Mouse (Mus musculus) heart, adult 2 months (tissue): ENCODE results near the gene Dock11.

Experiments
- CTCF ChIP-seq: fragments of 200-600 bp; IDR thresholded peaks from 2 replicates; pipeline ENCODE4 v1.8.1; 2022; ENCODE audit warnings: antibody characterized with exemption, mild to moderate bottlenecking, moderate library complexity
- EP300 ChIP-seq: fragments of 200-500 bp; IDR thresholded peaks from 2 replicates; pipeline ENCODE4 v1.6.1; 2011; ENCODE audit warnings: low read depth, low read length, control low read depth; ENCODE audit not compliant: insufficient read depth
- POLR2A ChIP-seq: fragments of 200-500 bp; IDR thresholded peaks from 2 replicates; pipeline ENCODE4 v1.6.1; 2011; ENCODE audit warnings: mild to moderate bottlenecking, low read depth, low read length, control low read depth; ENCODE audit not compliant: insufficient read depth

DNA sequence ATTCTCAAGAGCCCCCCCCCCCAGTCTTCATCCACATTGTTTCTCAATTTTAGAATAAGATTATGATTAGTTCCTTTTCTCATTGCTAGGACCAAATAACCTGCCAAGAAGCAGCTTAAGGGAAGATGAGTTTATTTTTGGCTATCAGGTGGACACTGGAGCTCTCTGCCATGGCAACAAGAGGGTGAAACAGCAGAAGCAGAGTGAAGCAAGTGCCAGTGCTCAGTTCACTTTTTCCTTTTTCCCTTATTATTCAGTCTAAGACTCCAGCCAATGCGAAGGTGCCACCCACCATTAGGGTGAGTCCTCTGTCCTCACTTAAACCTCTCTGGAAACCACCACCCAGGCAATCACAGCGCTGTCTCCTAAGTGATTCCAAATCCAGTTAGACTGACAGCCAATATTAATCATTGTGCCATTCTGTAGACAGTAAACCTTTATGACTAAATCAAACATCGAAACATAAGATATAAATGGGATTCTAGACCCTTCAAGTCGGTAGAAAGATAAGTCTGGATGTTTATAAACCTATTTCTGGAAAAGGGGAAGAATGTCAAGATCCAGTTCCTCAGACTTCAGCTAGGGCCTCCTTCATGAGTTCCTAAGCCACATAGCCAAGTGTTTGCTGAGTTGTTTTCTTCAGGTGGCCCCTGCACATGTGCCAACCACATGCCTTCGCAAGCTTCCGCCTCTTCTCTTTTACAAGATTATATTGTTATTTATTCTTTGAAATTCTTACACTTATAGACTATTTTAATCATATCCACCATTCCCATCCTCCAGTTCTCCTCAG is 200.0 kb downstream of the Dock11 start:
- TF ChIP-seq POLR2A (no peak), CTCF (no peak), EP300 (no peak)
